ENCODE assay signal across 7 mouse cellular contexts in genomic region chr5:30343107-30343506, GRCm38 (mm10).
DNase-seq lines count a peak whose midpoint lies in the region; ATAC-seq lines count a peak whose summit lies in the region.

No protein-coding gene starts in this region.

- H3K36me3 ChIP-seq in intestine, embryonic 15.5 days: no peaks in the 10 kb centered on the region

- 4% methylated on average over 9 of the region's 9 CpGs for WGBS in intestine, embryonic 15.5 days

- peak overlapping the region; percentile 11; the same call in 1 of the 2 replicates for H3K4me3 ChIP-seq in intestine, embryonic 15.5 days (replicated peaks)

- no peaks in the 10 kb centered on the region for H3K9me3 ChIP-seq in intestine, embryonic 15.5 days

- peak; percentile 59 for DNase-seq in T-cell, adult 2 months (ENCODE audit: low spot score)
- peak; percentile 75 for DNase-seq in cerebellum, adult 8-10 months
- DNase-seq in frontal cortex, postnatal 14 days (ENCODE audit: low spot score in 2 of 2): peak; percentile 41 to 54
- peak; percentile 13 to 68 for DNase-seq in left cerebral cortex, postnatal 10 days (ENCODE audit: extremely low spot score in 1 of 2, low spot score in 2 of 2)
- DNase-seq in right cerebral cortex, postnatal 4 days: peak; percentile 73

- peak; percentile 93 for ATAC-seq in intestine, embryonic 15.5 days
- ATAC-seq in megakaryocyte progenitor cell, adult 5-6 weeks (replicated peaks; ENCODE audit: poor library complexity): peak; percentile 90

- intact Hi-C loops in left cerebral cortex, postnatal 10 days (cut with DNase I): no loop called here

- peak overlapping the region; percentile 61 for H3K4me2 ChIP-seq in intestine, embryonic 15.5 days (replicated peaks)

- H3K9ac ChIP-seq in intestine, embryonic 15.5 days: no peak overlapping the region

- H3K27ac ChIP-seq in intestine, embryonic 15.5 days: no peak overlapping the region

- H3K27me3 ChIP-seq in intestine, embryonic 15.5 days (replicated peaks): no peaks in the 10 kb centered on the region

- H3K4me1 ChIP-seq in intestine, embryonic 15.5 days (replicated peaks): peaks cover 6% of the 10 kb centered on the region
